Mouse (Mus musculus) testis, adult 2 months (tissue): ENCODE data around the gene Lag3.

Experiments
- CTCF ChIP-seq: fragments of 200-500 bp; IDR thresholded peaks from 2 replicates; pipeline ENCODE4 v1.5.1; 2012; ENCODE audit warnings: low read depth, mild to moderate bottlenecking, inconsistent platforms, low read length, moderate library complexity; ENCODE audit not compliant: control insufficient read depth, insufficient read depth, insufficient replicate concordance
- POLR2A ChIP-seq: fragments of 200-500 bp; IDR thresholded peaks from 2 replicates; pipeline ENCODE4 v1.6.1; 2012; ENCODE audit warnings: low read depth, mild to moderate bottlenecking, inconsistent platforms, low read length, moderate library complexity; ENCODE audit not compliant: control insufficient read depth

DNA sequence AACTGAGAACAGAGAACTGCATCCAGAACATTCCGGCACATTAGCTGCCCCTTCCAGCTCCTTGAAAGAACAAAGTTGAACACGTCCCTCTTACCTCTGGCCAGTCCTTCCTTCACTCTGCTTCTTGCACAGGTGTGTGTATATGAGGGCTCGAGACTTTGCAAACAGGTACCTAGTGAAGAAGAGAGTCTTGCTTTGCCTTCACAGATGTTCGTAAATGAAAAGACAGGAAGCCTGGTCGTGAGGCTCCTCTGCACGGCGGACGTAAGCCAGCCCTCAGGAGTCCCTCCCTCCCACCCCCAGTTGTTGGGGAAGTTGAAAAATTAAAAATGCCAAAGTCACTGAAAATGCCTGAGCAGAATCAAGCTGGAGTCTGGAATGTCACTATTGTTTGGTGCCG lies 23.5 kb downstream of the Lag3 start, which contains the start of gene Cd4:
- no peak for TF ChIP-seq CTCF
- TF ChIP-seq POLR2A: no peak
